Mouse (Mus musculus) embryonic facial prominence, embryonic 14.5 days (tissue): ENCODE measurements at regions not wholly inside any gene's neighbourhood (a gene's known extent, or its start where the extent isn't known, plus 50 kb on each side); places are given as distances from the start of the nearest gene placed in this dataset.

Source experiments
- ATAC-seq: fragments of 200-750 bp; cut with Nextera tagmentation; 2 replicates; pipeline ENCODE4 v1.8.0; 2017; ENCODE audit warnings: low read depth, moderate number of reproducible peaks, moderate TSS enrichment
- DNase-seq: peaks from one replicate; pipeline ENCODE4 v3.0.0-alpha.2; 2015; ENCODE audit warnings: low spot score
- H3K27ac ChIP-seq: fragments of 300-500 bp; sonication (generic); replicated peaks from 2 replicates; pipeline ENCODE4 v1.5.1; 2014; ENCODE audit warnings: low read depth, mild to moderate bottlenecking, low read length, moderate library complexity
- H3K27me3 ChIP-seq: fragments of 300-500 bp; sonication (generic); replicated peaks from 2 replicates; pipeline ENCODE4 v1.6.1; 2014; ENCODE audit warnings: low read length; ENCODE audit not compliant: control insufficient read depth, insufficient read depth
- H3K36me3 ChIP-seq: fragments of 300-500 bp; sonication (generic); 2 replicates; pipeline ENCODE4 v1.6.1; 2014; ENCODE audit warnings: low read length, mixed read lengths; ENCODE audit not compliant: control insufficient read depth, insufficient read depth
- H3K4me1 ChIP-seq: fragments of 300-500 bp; sonication (generic); 2 replicates; pipeline ENCODE4 v1.6.1; 2014; ENCODE audit warnings: antibody characterized with exemption, low read length; ENCODE audit not compliant: control insufficient read depth, insufficient read depth
- H3K4me2 ChIP-seq: fragments of 300-500 bp; sonication (generic); 2 replicates; pipeline ENCODE4 v1.6.1; 2014; ENCODE audit warnings: low read depth, mild to moderate bottlenecking, low read length, moderate library complexity, mixed read lengths
- H3K4me3 ChIP-seq: fragments of 300-500 bp; sonication (generic); 2 replicates; pipeline ENCODE4 v1.5.1; 2014; ENCODE audit warnings: low read depth, mild to moderate bottlenecking, low read length
- H3K9ac ChIP-seq: fragments of 300-500 bp; sonication (generic); 2 replicates; pipeline ENCODE4 v1.6.1; 2014; ENCODE audit warnings: low read depth, mild to moderate bottlenecking, low read length, moderate library complexity, mixed read lengths
- H3K9me3 ChIP-seq: fragments of 300-500 bp; sonication (generic); 2 replicates; pipeline ENCODE4 v1.6.1; 2016; ENCODE audit warnings: low read length; ENCODE audit not compliant: control insufficient read depth
- WGBS: fragments of 180-500 bp; shearing (Covaris S2); extraction: QIAGEN DNeasy Blood & Tissue Kit; methylation state at CpG from one replicate; pipeline ENCODE4 v1.1.7; 2014; 5-methylcytosine and 5-hydroxymethylcytosine counted together

DNA sequence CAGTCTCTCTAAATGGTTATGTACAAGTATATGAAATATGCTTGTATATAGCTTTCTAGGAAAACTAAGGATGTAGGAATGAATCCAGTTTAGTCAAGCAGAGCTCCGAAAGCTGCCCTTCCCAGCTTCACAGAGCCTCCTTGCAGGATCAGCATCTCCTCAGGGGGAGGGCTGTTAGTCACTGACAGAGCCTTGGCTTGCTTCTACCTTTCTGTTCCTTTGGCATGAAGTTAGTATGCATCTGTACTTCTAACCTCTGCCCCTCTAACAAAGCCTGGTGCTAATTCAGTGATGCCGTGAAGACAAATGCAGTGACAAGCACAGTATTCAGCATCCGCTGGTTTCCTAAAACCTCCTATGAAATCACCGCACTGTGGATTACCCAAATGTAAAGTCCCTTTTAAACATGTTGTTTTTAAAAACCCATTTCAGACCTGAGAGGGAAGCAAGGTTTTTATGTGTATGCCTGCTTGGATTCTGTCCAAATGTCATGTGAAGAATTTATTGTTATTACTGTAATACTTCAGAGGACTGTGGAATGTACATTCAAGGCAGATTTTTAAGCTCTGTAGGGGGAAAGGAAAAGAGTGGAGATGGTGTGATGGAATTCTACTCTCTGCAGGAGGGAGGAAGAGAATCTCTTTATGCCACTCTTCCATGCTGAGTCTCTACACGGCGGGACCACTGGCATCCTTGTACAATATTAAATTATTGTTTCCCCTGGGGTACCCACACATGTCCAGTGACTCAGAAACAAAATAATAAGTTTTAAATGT lies 86.1 kb upstream of the Dkk2 start:
- Histone ChIP-seq H3K4me2 (no peak overlapping the region), H3K4me3 (no peak overlapping the region), H3K27me3 (no peaks in the 10 kb centered on the region), H3K9me3 (no peaks in the 10 kb centered on the region), H3K36me3 (no peaks in the 10 kb centered on the region), H3K9ac (no peak overlapping the region), H3K4me1 (peaks cover 16% of the 10 kb centered on the region), H3K27ac (no peak overlapping the region)
- ATAC-seq = 0 out of 2 replicates have a peak, but pooled peaks have one; percentile 22
- DNase-seq = peak; percentile 79
- WGBS = 32% methylated on average over 6 of the region's 6 CpGs

DNA sequence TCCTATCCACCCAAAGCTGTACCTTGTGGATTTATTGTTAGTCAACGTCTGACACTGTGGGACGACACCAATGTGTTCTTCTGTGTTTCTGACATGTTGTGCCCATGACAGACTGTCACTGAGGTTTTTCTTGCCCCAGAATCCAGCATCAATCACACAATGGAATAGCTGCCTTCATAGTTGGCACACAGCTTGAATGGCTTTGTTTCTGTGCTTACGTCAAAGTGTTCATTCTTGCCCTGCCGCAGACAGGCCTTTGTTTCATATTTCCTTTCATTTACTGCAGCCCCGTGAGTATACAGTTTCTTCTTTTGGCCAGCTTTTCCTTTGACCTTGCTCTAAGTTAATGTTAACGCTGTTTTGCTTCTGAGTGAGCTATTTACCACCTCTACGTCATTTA lies 78.9 kb upstream of the Dkk2 start:
- H3K9me3 ChIP-seq = no peaks in the 10 kb centered on the region
- no peak overlapping the region for H3K4me2 ChIP-seq
- no peak for ATAC-seq
- peaks cover 5% of the 10 kb centered on the region; the same call in 1 of the 2 replicates for H3K4me1 ChIP-seq
- H3K27me3 ChIP-seq = no peaks in the 10 kb centered on the region
- 63% methylated on average over 7 of the region's 7 CpGs for WGBS
- no peak overlapping the region for H3K9ac ChIP-seq
- no peaks in the 10 kb centered on the region for H3K36me3 ChIP-seq
- peak; percentile 27 for DNase-seq
- H3K4me3 ChIP-seq = no peak overlapping the region
- no peak overlapping the region for H3K27ac ChIP-seq

DNA sequence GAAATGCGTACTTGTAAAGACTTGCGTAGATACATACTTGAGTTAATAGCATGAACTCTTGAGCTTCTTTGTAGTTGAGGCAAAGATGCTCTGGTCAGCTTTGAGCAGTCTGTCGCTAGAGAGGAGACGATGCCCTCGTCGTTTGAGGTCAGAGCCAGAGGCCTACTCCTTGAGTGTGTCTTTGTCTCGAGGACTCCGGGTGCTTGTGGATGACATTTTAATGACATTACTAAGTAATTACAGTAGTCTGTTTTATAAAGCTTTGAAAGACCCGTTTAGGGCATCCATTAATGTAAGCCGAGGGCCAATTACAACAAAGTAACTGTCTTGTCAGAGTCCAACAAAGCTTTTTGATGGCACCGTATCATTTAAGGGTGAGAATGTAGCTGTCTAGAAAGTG lies 78.2 kb upstream of the Dkk2 start:
- Histone ChIP-seq H3K27ac (no peak overlapping the region), H3K4me1 (peaks cover 5% of the 10 kb centered on the region; the same call in 1 of the 2 replicates), H3K4me2 (no peak overlapping the region), H3K9ac (no peak overlapping the region), H3K27me3 (no peaks in the 10 kb centered on the region), H3K9me3 (no peaks in the 10 kb centered on the region), H3K4me3 (no peak overlapping the region), H3K36me3 (no peaks in the 10 kb centered on the region)
- whole genome bisulfite sequencing = 60% methylated on average over 11 of the region's 11 CpGs
- DNase-seq (no peak), ATAC-seq (no peak)

- Histone ChIP-seq H3K9me3 (no peaks in the 10 kb centered on the region), H3K9ac (no peak overlapping the region), H3K36me3 (no peaks in the 10 kb centered on the region), H3K4me1 (peaks cover 4% of the 10 kb centered on the region; the same call in 1 of the 2 replicates), H3K27me3 (no peaks in the 10 kb centered on the region), H3K27ac (no peak overlapping the region), H3K4me3 (no peak overlapping the region), H3K4me2 (no peak overlapping the region)
- 70% methylated on average over 4 of the region's 4 CpGs for WGBS
- no peak for DNase-seq
- no peak for ATAC-seq
These were observed 77.7 kb upstream of the Dkk2 start for GRCm38 (mm10) chr3:132007356-132007755.

DNA sequence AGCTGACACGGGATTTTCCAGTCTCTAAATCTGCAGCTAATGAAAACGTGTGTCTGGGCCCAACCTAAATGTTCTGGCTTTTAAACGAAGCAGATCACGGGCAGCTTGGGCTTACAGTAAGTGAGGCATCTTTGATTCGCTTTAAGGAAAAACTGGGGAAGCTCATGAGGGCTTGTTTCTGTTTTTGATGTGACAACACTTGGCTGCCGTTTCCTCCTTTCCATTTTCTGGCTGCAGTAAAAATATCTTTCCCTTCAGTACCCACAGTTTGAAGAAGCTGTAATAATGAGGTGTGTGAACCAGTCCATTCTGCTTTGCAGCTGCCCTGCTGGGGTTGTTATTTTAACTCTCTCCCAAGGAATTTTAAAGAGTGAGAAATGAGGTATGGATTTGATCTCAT lies 69.9 kb upstream of the Dkk2 start:
- DNase-seq = peak; percentile 12

GRCm38 (mm10) chr3:132017485-132018261 lies 67.4 kb upstream of the Dkk2 start:
- DNase-seq = peak; percentile 23
- no peaks in the 10 kb centered on the region for H3K9me3 ChIP-seq
- no peaks in the 10 kb centered on the region for H3K4me1 ChIP-seq
- H3K27me3 ChIP-seq = no peaks in the 10 kb centered on the region
- ATAC-seq = no peak
- H3K9ac ChIP-seq = no peak overlapping the region
- 35% methylated on average over 15 of the region's 15 CpGs for WGBS
- H3K27ac ChIP-seq = no peak overlapping the region
- 0 out of 2 replicates have a peak overlapping the region, but pooled peaks have one; percentile 10 for H3K4me2 ChIP-seq
- H3K36me3 ChIP-seq = no peaks in the 10 kb centered on the region
- no peak overlapping the region for H3K4me3 ChIP-seq

More for the DNA sequence above, 69.9 kb upstream of the Dkk2 start:
- no peak for ATAC-seq
- H3K4me2 ChIP-seq = no peak overlapping the region
- H3K27me3 ChIP-seq = no peaks in the 10 kb centered on the region
- no peak overlapping the region for H3K4me3 ChIP-seq
- H3K4me1 ChIP-seq = no peaks in the 10 kb centered on the region
- no peaks in the 10 kb centered on the region for H3K9me3 ChIP-seq
- WGBS = 53% methylated on average over 6 of the region's 6 CpGs
- H3K27ac ChIP-seq = no peak overlapping the region
- H3K9ac ChIP-seq = no peak overlapping the region
- H3K36me3 ChIP-seq = no peaks in the 10 kb centered on the region

DNA sequence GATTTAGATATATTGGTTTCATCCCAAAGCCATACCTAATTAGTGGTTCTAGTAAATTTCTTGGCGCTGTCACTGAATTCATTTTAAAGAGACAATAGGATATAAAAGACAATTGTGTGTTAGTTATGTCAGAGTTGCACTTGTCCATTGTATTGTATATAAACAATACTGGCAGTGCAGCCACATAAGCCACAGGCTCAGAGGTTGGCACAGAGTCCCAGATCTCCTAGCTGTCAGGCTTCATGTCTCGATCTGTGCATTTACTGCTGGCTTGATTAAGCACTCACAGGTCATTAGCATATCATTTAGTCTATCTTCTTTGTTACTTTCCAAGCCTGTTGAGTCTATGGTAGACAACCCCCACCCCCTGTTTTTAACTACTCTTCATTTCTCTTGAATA lies 66.6 kb upstream of the Dkk2 start:
- DNase-seq (no peak), ATAC-seq (no peak)
- H3K4me3 ChIP-seq = no peak overlapping the region
- no peak overlapping the region for H3K9ac ChIP-seq
- H3K9me3 ChIP-seq = no peaks in the 10 kb centered on the region
- H3K27ac ChIP-seq = no peak overlapping the region
- no peak overlapping the region for H3K4me2 ChIP-seq
- H3K4me1 ChIP-seq = no peaks in the 10 kb centered on the region
- no peaks in the 10 kb centered on the region for H3K36me3 ChIP-seq
- WGBS = 79% methylated on average over 2 of the region's 2 CpGs
- no peaks in the 10 kb centered on the region for H3K27me3 ChIP-seq

DNA sequence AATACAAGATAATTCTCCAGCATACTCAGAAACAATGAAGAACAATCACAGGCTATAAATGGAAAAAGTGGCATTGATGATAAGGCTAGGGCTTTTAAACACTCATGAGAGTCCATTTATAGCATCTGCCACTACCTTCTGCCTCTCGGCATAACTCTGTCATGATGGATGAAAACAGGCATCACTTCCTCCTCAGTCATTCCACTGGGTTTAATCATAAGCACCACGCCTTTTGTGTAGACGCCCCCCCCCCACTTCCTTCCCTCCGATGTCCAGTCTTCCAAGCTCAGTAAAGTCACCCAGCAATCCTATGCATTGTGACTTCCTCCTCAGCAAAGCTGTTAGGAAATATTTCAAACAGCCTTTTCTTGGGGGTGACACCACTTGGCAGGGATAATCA lies 63.1 kb upstream of the Dkk2 start:
- ATAC-seq (no peak), DNase-seq (no peak)
- Histone ChIP-seq H3K4me1 (no peaks in the 10 kb centered on the region), H3K27ac (no peak overlapping the region), H3K9me3 (no peaks in the 10 kb centered on the region), H3K4me2 (no peak overlapping the region), H3K4me3 (no peak overlapping the region), H3K9ac (no peak overlapping the region), H3K36me3 (no peaks in the 10 kb centered on the region), H3K27me3 (no peaks in the 10 kb centered on the region)
- WGBS = 57% methylated on average over 4 of the region's 4 CpGs
